Mouse (Mus musculus): ENCODE measurements around the gene Ntn4.

- TF ChIP-seq CTCF (IDR thresholded peaks at IDR 0.05; ENCODE audit: borderline replicate concordance, extremely low read depth, insufficient read depth, insufficient read length) (no peak), POLR2A (IDR thresholded peaks at IDR 0.05; ENCODE audit: borderline replicate concordance, extremely low read depth, insufficient read depth, insufficient read length, poor library complexity, severe bottlenecking) (no peak)
Measured at GRCm38 (mm10) chr10:93659792-93660191, 19.3 kb downstream of the Ntn4 start.
